Mouse (Mus musculus) heart, embryonic 13.5 days (tissue): ENCODE measurements at regions not wholly inside any gene's neighbourhood (a gene's known extent, or its start where the extent isn't known, plus 50 kb on each side); places are given as distances from the start of the nearest gene placed in this dataset.

Source experiments
- ATAC-seq: fragments of 200-750 bp; cut with Nextera tagmentation; 2 replicates; pipeline ENCODE4 v1.8.0; 2017; ENCODE audit warnings: moderate TSS enrichment; ENCODE audit not compliant: insufficient number of reproducible peaks, low FRiP score, low TSS enrichment; ENCODE audit errors: extremely low read depth
- H3K27ac ChIP-seq: fragments of 300-500 bp; sonication (generic); replicated peaks from 2 replicates; pipeline ENCODE4 v1.5.1; 2015; ENCODE audit warnings: moderate library complexity, mild to moderate bottlenecking, inconsistent platforms
- H3K27me3 ChIP-seq: fragments of 300-500 bp; sonication (generic); replicated peaks from 2 replicates; pipeline ENCODE4 v1.6.1; 2015; ENCODE audit warnings: mild to moderate bottlenecking, inconsistent platforms
- H3K36me3 ChIP-seq: fragments of 300-500 bp; sonication (generic); 2 replicates; pipeline ENCODE4 v1.6.1; 2015; ENCODE audit warnings: mild to moderate bottlenecking, inconsistent platforms
- H3K4me1 ChIP-seq: fragments of 300-500 bp; sonication (generic); 2 replicates; pipeline ENCODE4 v1.6.1; 2015; ENCODE audit warnings: inconsistent platforms
- H3K4me2 ChIP-seq: fragments of 300-500 bp; sonication (generic); 2 replicates; pipeline ENCODE4 v1.6.1; 2015; ENCODE audit warnings: inconsistent platforms, mild to moderate bottlenecking, moderate library complexity
- H3K4me3 ChIP-seq: fragments of 300-500 bp; sonication (generic); 2 replicates; pipeline ENCODE4 v1.5.1; 2015; ENCODE audit warnings: moderate library complexity, mild to moderate bottlenecking, inconsistent platforms
- H3K9ac ChIP-seq: fragments of 300-500 bp; sonication (generic); 2 replicates; pipeline ENCODE4 v1.6.1; 2015; ENCODE audit warnings: inconsistent platforms, mild to moderate bottlenecking, moderate library complexity
- H3K9me3 ChIP-seq: fragments of 300-500 bp; sonication (generic); 2 replicates; pipeline ENCODE4 v1.6.1; 2016; ENCODE audit warnings: inconsistent platforms
- WGBS: fragments of 180-500 bp; shearing (Covaris S2); methylation state at CpG from one replicate; pipeline ENCODE4 v1.1.7; 2015; ENCODE audit warnings: mixed read lengths; 5-methylcytosine and 5-hydroxymethylcytosine counted together

DNA sequence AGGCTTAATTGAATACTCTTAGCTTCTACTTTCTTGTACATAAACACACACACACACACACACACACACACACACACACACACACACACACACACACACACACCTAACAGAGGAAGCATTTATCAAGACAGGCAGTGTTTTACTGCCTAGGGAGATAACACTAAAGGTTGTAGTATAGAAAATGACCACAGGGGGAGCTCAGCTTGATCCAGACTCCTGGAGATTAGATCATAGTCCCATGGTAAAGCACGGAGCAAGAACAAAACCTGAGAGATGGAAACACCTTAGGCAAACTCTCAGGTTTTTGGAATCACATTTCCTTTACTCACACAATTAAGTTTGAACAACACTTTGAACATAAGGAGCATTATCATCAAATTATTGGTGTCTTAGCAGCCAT lies 302.5 kb upstream of the Rnf219 start:
- Histone ChIP-seq H3K4me3 (no peak overlapping the region), H3K9ac (no peak overlapping the region), H3K36me3 (no peaks in the 10 kb centered on the region), H3K9me3 (no peaks in the 10 kb centered on the region), H3K4me1 (no peaks in the 10 kb centered on the region), H3K27me3 (no peaks in the 10 kb centered on the region), H3K4me2 (no peak overlapping the region), H3K27ac (no peak overlapping the region)
- 52% methylated on average over 1 of the region's 1 CpGs for WGBS
- no peak for ATAC-seq

DNA sequence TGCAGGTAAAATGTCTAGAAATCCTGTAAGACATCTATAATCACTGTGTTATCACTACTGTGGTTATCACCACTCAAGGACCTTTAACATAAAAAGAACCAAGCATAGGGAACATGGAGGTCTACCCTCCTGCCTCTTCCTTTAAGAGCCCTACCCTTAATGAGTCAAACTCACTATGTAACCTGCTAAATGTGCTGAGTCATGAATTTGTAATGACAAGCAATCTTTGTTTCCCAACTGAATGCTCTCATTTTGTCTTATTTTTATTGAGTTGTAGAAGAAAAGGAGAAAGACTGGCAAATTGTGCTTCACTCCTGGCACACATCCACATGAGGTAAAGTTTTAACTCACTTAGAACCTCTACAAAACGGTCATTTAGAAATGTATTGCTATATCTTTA lies 301.8 kb upstream of the Rnf219 start:
- Histone ChIP-seq H3K36me3 (no peaks in the 10 kb centered on the region), H3K4me1 (no peaks in the 10 kb centered on the region), H3K27ac (no peak overlapping the region), H3K27me3 (no peaks in the 10 kb centered on the region), H3K4me3 (no peak overlapping the region), H3K9ac (no peak overlapping the region), H3K9me3 (no peaks in the 10 kb centered on the region), H3K4me2 (no peak overlapping the region)
- no peak for ATAC-seq
- WGBS, result 68% methylated on average over 1 of the region's 1 CpGs

GRCm38 (mm10) chr14:104821903-104822573 lies 299.6 kb upstream of the Rnf219 start:
- Histone ChIP-seq H3K4me2 (no peak overlapping the region), H3K9me3 (no peaks in the 10 kb centered on the region), H3K4me1 (no peaks in the 10 kb centered on the region), H3K27ac (no peak overlapping the region), H3K4me3 (no peak overlapping the region), H3K27me3 (0 out of 2 replicates have a peak, but pooled peaks cover 2% of the 10 kb centered on the region), H3K36me3 (no peaks in the 10 kb centered on the region), H3K9ac (no peak overlapping the region)
- 82% methylated on average over 11 of the region's 11 CpGs for WGBS
- no peak for ATAC-seq

GRCm38 (mm10) chr14:104819106-104819505 lies 296.7 kb upstream of the Rnf219 start:
- no peaks in the 10 kb centered on the region for H3K4me1 ChIP-seq
- no peak overlapping the region for H3K4me2 ChIP-seq
- H3K27me3 ChIP-seq, result 0 out of 2 replicates have a peak, but pooled peaks cover 12% of the 10 kb centered on the region
- no peak overlapping the region for H3K9ac ChIP-seq
- no peaks in the 10 kb centered on the region for H3K36me3 ChIP-seq
- H3K27ac ChIP-seq, result no peak overlapping the region
- no peak for ATAC-seq
- WGBS, result 82% methylated on average over 4 of the region's 4 CpGs
- H3K9me3 ChIP-seq, result no peaks in the 10 kb centered on the region
- no peak overlapping the region for H3K4me3 ChIP-seq

DNA sequence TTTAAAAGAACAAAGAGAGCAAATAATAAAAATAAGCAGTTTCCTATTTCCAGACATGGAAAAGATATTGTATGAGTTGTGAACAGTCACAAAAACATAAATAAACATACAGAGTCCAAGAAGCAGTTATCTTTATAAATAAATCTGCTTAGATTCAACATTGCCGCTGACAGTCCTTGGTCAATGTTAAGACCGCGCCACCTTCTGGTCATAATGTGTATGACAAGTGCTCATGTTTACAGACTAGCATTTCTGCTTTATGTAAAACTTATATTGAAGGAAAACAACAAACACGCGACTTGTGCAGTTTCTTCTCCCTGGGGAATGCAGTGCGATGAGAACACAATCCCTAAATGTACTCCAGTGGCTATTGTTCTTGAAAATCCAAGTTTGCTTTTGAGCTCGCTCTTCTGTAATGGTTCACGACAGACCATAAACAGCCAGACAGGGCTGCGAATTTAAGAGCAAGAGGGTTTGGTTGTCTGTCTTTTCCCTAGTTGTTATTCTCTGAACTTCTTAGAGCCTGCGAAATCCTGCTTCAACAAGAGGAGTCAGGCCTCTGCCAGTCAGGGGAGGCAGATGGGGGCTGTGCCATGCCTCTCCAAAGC lies 291.6 kb upstream of the Rnf219 start:
- no peak for ATAC-seq
- Histone ChIP-seq H3K4me3 (no peak overlapping the region), H3K9me3 (no peaks in the 10 kb centered on the region), H3K27ac (no peak overlapping the region), H3K27me3 (0 out of 2 replicates have a peak, but pooled peaks cover 12% of the 10 kb centered on the region), H3K4me2 (no peak overlapping the region), H3K36me3 (no peaks in the 10 kb centered on the region), H3K9ac (no peak overlapping the region), H3K4me1 (no peaks in the 10 kb centered on the region)
- 33% methylated on average over 10 of the region's 10 CpGs for WGBS

- H3K4me3 ChIP-seq, result no peak overlapping the region
- 69% methylated on average over 4 of the region's 4 CpGs for WGBS
- no peaks in the 10 kb centered on the region for H3K4me1 ChIP-seq
- H3K27ac ChIP-seq, result no peak overlapping the region
- H3K4me2 ChIP-seq, result no peak overlapping the region
- no peaks in the 10 kb centered on the region for H3K9me3 ChIP-seq
- 0 out of 2 replicates have a peak, but pooled peaks cover 10% of the 10 kb centered on the region for H3K27me3 ChIP-seq
- no peaks in the 10 kb centered on the region for H3K36me3 ChIP-seq
- H3K9ac ChIP-seq, result no peak overlapping the region
- ATAC-seq, result no peak
Measured at GRCm38 (mm10) chr14:104812006-104812405, 289.6 kb upstream of the Rnf219 start.

GRCm38 (mm10) chr14:104805332-104805731 lies 282.9 kb upstream of the Rnf219 start:
- Histone ChIP-seq H3K9ac (no peak overlapping the region), H3K4me2 (no peak overlapping the region), H3K27ac (no peak overlapping the region), H3K4me3 (no peak overlapping the region), H3K9me3 (no peaks in the 10 kb centered on the region), H3K4me1 (no peaks in the 10 kb centered on the region), H3K36me3 (no peaks in the 10 kb centered on the region), H3K27me3 (no peaks in the 10 kb centered on the region)
- no peak for ATAC-seq
- 79% methylated on average over 10 of the region's 10 CpGs for WGBS

- Histone ChIP-seq H3K9ac (no peak overlapping the region), H3K4me3 (no peak overlapping the region), H3K4me2 (no peak overlapping the region), H3K4me1 (no peaks in the 10 kb centered on the region), H3K9me3 (no peaks in the 10 kb centered on the region), H3K36me3 (no peaks in the 10 kb centered on the region), H3K27ac (no peak overlapping the region), H3K27me3 (no peaks in the 10 kb centered on the region)
- 70% methylated on average over 17 of the region's 17 CpGs for WGBS
- no peak for ATAC-seq
Measured at GRCm38 (mm10) chr14:104796348-104796965, 274.0 kb upstream of the Rnf219 start.

- 47% methylated on average over 3 of the region's 3 CpGs for WGBS
- H3K27ac ChIP-seq, result no peak overlapping the region
- no peaks in the 10 kb centered on the region for H3K36me3 ChIP-seq
- H3K9ac ChIP-seq, result no peak overlapping the region
- ATAC-seq, result no peak
- no peaks in the 10 kb centered on the region for H3K27me3 ChIP-seq
- H3K4me1 ChIP-seq, result no peaks in the 10 kb centered on the region
- H3K9me3 ChIP-seq, result no peaks in the 10 kb centered on the region
- no peak overlapping the region for H3K4me3 ChIP-seq
- no peak overlapping the region for H3K4me2 ChIP-seq
Measured at GRCm38 (mm10) chr14:104789346-104789745, 266.9 kb upstream of the Rnf219 start.

DNA sequence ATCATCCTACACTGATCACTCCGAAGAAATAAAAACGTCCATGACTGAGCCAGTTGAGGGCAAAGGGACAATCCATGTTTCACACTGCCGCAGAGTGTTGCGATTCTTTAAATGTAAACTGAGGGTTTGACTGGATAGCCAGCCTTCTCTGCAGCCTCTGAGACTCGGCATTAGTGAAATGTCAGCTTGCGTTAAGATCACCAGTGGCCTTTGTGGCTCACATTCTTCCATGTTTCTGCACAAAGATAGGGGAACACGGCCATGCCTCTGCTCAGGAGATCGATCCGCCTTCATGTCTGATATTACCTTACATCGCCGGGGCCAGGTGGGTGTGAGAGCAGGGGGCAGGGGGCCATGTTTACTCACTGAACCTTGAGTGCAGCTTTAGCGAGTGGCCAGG lies 262.6 kb upstream of the Rnf219 start:
- Histone ChIP-seq H3K4me3 (no peak overlapping the region), H3K9me3 (no peaks in the 10 kb centered on the region), H3K36me3 (no peaks in the 10 kb centered on the region), H3K9ac (no peak overlapping the region), H3K27ac (no peak overlapping the region), H3K4me1 (no peaks in the 10 kb centered on the region), H3K4me2 (no peak overlapping the region), H3K27me3 (no peaks in the 10 kb centered on the region)
- WGBS, result 59% methylated on average over 12 of the region's 12 CpGs
- ATAC-seq, result no peak

DNA sequence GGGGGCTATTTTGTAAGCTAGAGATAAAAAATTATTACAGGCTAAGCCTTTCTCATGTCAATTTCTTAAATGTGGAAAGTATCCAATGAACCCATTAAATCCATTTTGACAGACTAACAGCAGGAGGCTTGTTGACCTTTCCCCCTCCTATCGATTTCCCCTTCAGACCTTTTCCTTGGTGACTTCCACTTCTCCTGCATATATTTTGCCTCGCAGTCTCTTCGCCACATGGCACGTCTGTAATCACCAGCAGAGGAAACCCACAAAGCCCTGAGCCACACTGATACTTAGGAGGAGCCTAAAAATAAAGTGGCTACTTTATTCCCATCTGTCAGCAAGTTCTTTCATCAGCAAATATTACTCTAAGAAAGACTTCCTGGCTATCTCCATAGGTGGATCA lies 247.5 kb upstream of the Rnf219 start:
- 46% methylated on average over 4 of the region's 4 CpGs for WGBS

GRCm38 (mm10) chr14:104734213-104734612 lies 211.8 kb upstream of the Rnf219 start:
- Histone ChIP-seq H3K9me3 (no peaks in the 10 kb centered on the region), H3K4me3 (no peak overlapping the region), H3K4me2 (no peak overlapping the region), H3K27ac (peak overlapping the region; percentile 56), H3K36me3 (no peaks in the 10 kb centered on the region), H3K4me1 (peaks cover 24% of the 10 kb centered on the region), H3K27me3 (no peaks in the 10 kb centered on the region), H3K9ac (no peak overlapping the region)
- 21% methylated on average over 3 of the region's 3 CpGs for WGBS
- ATAC-seq, result no peak

More for the DNA sequence above, 247.5 kb upstream of the Rnf219 start:
- Histone ChIP-seq H3K27me3 (no peaks in the 10 kb centered on the region), H3K4me2 (no peak overlapping the region), H3K27ac (no peak overlapping the region), H3K9me3 (no peaks in the 10 kb centered on the region), H3K4me3 (no peak overlapping the region), H3K4me1 (no peaks in the 10 kb centered on the region), H3K36me3 (no peaks in the 10 kb centered on the region), H3K9ac (no peak overlapping the region)
- no peak for ATAC-seq
